Mouse (Mus musculus): Measurements from ENCODE around the gene Rpp38. TPM values are rescaled to one million over a fixed set of nuclear protein-coding genes. Genes with fewer than 3 reads are reported as not detected.

Rpp38 gene
- total and polyA plus RNA-seq, 3 experiments: 9.9 to 16.6 TPM; not detected in 1

GRCm38 (mm10) chr2:3357887-3358286 lies 25.4 kb upstream of the Rpp38 start:
- Histone ChIP-seq H3K79me2 (ENCODE audit: control insufficient read depth, insufficient read depth, low read length, poor library complexity) (no peaks in the 10 kb centered on the region), H3K9ac (ENCODE audit: control insufficient read depth, low read depth, low read length, poor library complexity, severe bottlenecking) (no peak overlapping the region), H3K9me3 (replicated peaks; ENCODE audit: insufficient read depth, low read length) (no peaks in the 10 kb centered on the region), H3K27me3 (ENCODE audit: control insufficient read depth in 1 of 2, insufficient read depth in 2 of 2, low read length in 2 of 2) (no peaks in the 10 kb centered on the region), H3K36me3 (ENCODE audit: control insufficient read depth in 1 of 2, insufficient read depth in 2 of 2, low read length in 2 of 2) (no peaks in the 10 kb centered on the region), H3K4me1 (ENCODE audit: control insufficient read depth in 1 of 2, insufficient read depth in 2 of 2, low read length in 2 of 2) (no peaks in the 10 kb centered on the region), H3K4me3 (ENCODE audit: control insufficient read depth in 1 of 2, insufficient read depth in 1 of 2, low read depth in 2 of 2, low read length in 2 of 2) (no peak overlapping the region), H3K27ac (ENCODE audit: control insufficient read depth, low read depth, low read length) (no peak overlapping the region)
- TF ChIP-seq MXI1 (IDR thresholded peaks at IDR 0.05; ENCODE audit: low read depth, low read length) (no peak), MAX (IDR thresholded peaks at IDR 0.05; ENCODE audit: low read length) (no peak), MEF2A (IDR thresholded peaks at IDR 0.05; ENCODE audit: extremely low read depth, insufficient replicate concordance, low read depth, low read length, poor library complexity, severe bottlenecking) (no peak), MYB (IDR thresholded peaks at IDR 0.05; ENCODE audit: low read depth, low read length) (no peak), GATA1 (IDR thresholded peaks at IDR 0.05; ENCODE audit: low read depth, low read length) (no peak)
- DNase-seq (ENCODE audit: low read depth, low spot score): peak; percentile 18

GRCm38 (mm10) chr2:3356311-3356710 lies 23.9 kb upstream of the Rpp38 start:
- Histone ChIP-seq H3K9me3 (replicated peaks; ENCODE audit: insufficient read depth, low read length) (no peaks in the 10 kb centered on the region), H3K27me3 (ENCODE audit: control insufficient read depth in 1 of 2, insufficient read depth in 2 of 2, low read length in 2 of 2) (no peaks in the 10 kb centered on the region; a peak in 1 of 4 replicates), H3K27ac (ENCODE audit: control insufficient read depth, low read depth, low read length) (no peak overlapping the region), H3K36me3 (ENCODE audit: control insufficient read depth in 1 of 2, insufficient read depth in 2 of 2, low read length in 2 of 2) (no peaks in the 10 kb centered on the region), H3K4me3 (ENCODE audit: control insufficient read depth in 1 of 2, insufficient read depth in 1 of 2, low read depth in 2 of 2, low read length in 2 of 2) (no peak overlapping the region), H3K9ac (ENCODE audit: control insufficient read depth, low read depth, low read length, poor library complexity, severe bottlenecking) (no peak overlapping the region), H3K79me2 (ENCODE audit: control insufficient read depth, insufficient read depth, low read length, poor library complexity) (no peaks in the 10 kb centered on the region), H3K4me1 (ENCODE audit: control insufficient read depth in 1 of 2, insufficient read depth in 2 of 2, low read length in 2 of 2) (no peaks in the 10 kb centered on the region)
- DNase-seq (ENCODE audit: low read depth, low spot score): no peak
- no peak for TF ChIP-seq MXI1 (IDR thresholded peaks at IDR 0.05; ENCODE audit: low read depth, low read length)
- no peak for TF ChIP-seq SMC3 (IDR thresholded peaks at IDR 0.05; ENCODE audit: low read depth, low read length)
- no peak for TF ChIP-seq JUND (IDR thresholded peaks at IDR 0.05; ENCODE audit: low read depth, low read length)
- TF ChIP-seq BHLHE40 (IDR thresholded peaks at IDR 0.05; ENCODE audit: borderline replicate concordance, low read depth, low read length): no peak
- TF ChIP-seq EP300 (IDR thresholded peaks at IDR 0.05; ENCODE audit: low read depth in 1 of 2, low read length in 2 of 2): no peak
- TF ChIP-seq CTCF (IDR thresholded peaks at IDR 0.05 in 2 of 3, conservative IDR thresholded peaks at IDR 0.05 in 1 of 3; ENCODE audit: control insufficient read depth in 1 of 3, insufficient read depth in 1 of 3, low read depth in 2 of 3, low read length in 3 of 3, poor library complexity in 1 of 3, severe bottlenecking in 1 of 3): no peak
- no peak for TF ChIP-seq NRF1 (IDR thresholded peaks at IDR 0.05; ENCODE audit: insufficient read depth, low read depth, low read length, poor library complexity, severe bottlenecking)
- no peak for TF ChIP-seq SIN3A (IDR thresholded peaks at IDR 0.05; ENCODE audit: low read length)
- no peak for TF ChIP-seq MEF2A (IDR thresholded peaks at IDR 0.05; ENCODE audit: extremely low read depth, insufficient replicate concordance, low read depth, low read length, poor library complexity, severe bottlenecking)
- TF ChIP-seq TBP (IDR thresholded peaks at IDR 0.05; ENCODE audit: low read depth, low read length): no peak
- no peak for TF ChIP-seq RAD21 (IDR thresholded peaks at IDR 0.05; ENCODE audit: low read depth, low read length)
- TF ChIP-seq USF1 (IDR thresholded peaks at IDR 0.05; ENCODE audit: low read depth, low read length): no peak
- no peak for TF ChIP-seq ELF1 (IDR thresholded peaks at IDR 0.05; ENCODE audit: low read depth, low read length)
- TF ChIP-seq TAL1 (IDR thresholded peaks at IDR 0.05; ENCODE audit: low read length): no peak
- no peak for TF ChIP-seq CHD1 (IDR thresholded peaks at IDR 0.05; ENCODE audit: low read depth, low read length)
- TF ChIP-seq NELFE (IDR thresholded peaks at IDR 0.05; ENCODE audit: low read depth, low read length): no peak
- no peak for TF ChIP-seq MAX (IDR thresholded peaks at IDR 0.05; ENCODE audit: low read length)
- TF ChIP-seq POLR2A (IDR thresholded peaks at IDR 0.05; ENCODE audit: control insufficient read depth in 1 of 2, insufficient read depth in 1 of 2, low read depth in 1 of 2, low read length in 2 of 2, poor library complexity in 1 of 2): no peak
